Comparison of ENCODE assay signal across 13 mouse cellular contexts in the genomic region with DNA sequence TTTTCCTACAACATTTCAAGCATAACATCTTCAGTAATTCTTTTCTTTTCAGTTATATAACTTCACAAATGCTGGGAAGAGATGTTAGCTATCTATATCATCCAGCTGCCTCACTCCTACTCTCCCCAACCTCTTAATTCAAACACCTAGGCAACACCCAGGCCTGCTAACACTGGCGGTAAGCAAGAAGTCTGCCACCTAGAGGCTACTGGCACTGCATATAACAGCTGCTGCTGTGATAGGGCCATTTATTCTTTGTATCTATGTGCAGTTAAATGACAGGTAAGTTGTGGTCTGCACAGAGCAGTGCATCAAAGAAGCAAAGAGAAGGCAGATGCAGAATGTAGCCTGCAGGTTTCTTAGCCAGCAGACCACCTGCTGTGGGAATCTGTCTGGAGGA. TPM values are rescaled to one million over a fixed set of nuclear protein-coding genes. Genes with fewer than 3 reads are reported as not detected.
DNase-seq lines count a peak whose midpoint lies in the region; ATAC-seq and TF ChIP-seq lines count a peak whose summit lies in the region.
"Had no signal": no experiment of that assay in that cellular context is flagged by ENCODE, and none has a peak within 500 bp of the region (broad histone marks: within the 10 kb centered on the region; RNA-seq: fewer than 3 reads in every experiment).

No protein-coding gene starts in this region.

- H3K9me3 ChIP-seq in embryonic facial prominence, embryonic 11.5 days (replicated peaks; ENCODE audit: control insufficient read depth, low read length), result no peaks in the 10 kb centered on the region
- H3K9me3 ChIP-seq in embryonic facial prominence, embryonic 10.5 days, result no peaks in the 10 kb centered on the region
- H3K9me3 ChIP-seq in limb, embryonic 14.5 days (ENCODE audit: control insufficient read depth, low read length), result no peaks in the 10 kb centered on the region
- no peaks in the 10 kb centered on the region for H3K9me3 ChIP-seq in limb, embryonic 10.5 days (replicated peaks)
- H3K9me3 ChIP-seq in hindbrain, embryonic 11.5 days (ENCODE audit: control insufficient read depth, low read length), result no peaks in the 10 kb centered on the region
- H3K9me3 ChIP-seq: heart, embryonic 10.5 days; megakaryocyte, embryonic 14.5 days had no signal

- peak; percentile 43 for DNase-seq in embryonic facial prominence, embryonic 11.5 days (ENCODE audit: low spot score)
- no peak for DNase-seq in embryonic facial prominence, embryonic 10.5 days (ENCODE audit: low spot score)
- peak; percentile 9 for DNase-seq in limb, embryonic 14.5 days (ENCODE audit: low spot score)
- no peak for DNase-seq in limb, embryonic 10.5 days (ENCODE audit: low spot score)
- DNase-seq in NIH3T3 (ENCODE audit: low read depth), result peak; percentile 35
- no peak for DNase-seq in hindbrain, embryonic 11.5 days (ENCODE audit: low spot score)
- no peak for DNase-seq in adrenal gland, adult 18-20 months (ENCODE audit: low spot score in 2 of 2)
- DNase-seq: cerebellum, postnatal 25 days had no signal

- ATAC-seq in embryonic facial prominence, embryonic 11.5 days (replicated peaks; ENCODE audit: insufficient number of reproducible peaks, low FRiP score, low TSS enrichment, low read depth), result no peak
- ATAC-seq in limb, embryonic 14.5 days (ENCODE audit: low FRiP score, low read depth), result no peak
- ATAC-seq in neutrophil, adult 5-6 weeks (ENCODE audit: extremely low read depth, insufficient number of reproducible peaks, low FRiP score, poor library complexity, severe bottlenecking), result 0 out of 2 replicates have a peak, but pooled peaks have one; percentile 16
- no peak for ATAC-seq in hindbrain, embryonic 11.5 days (ENCODE audit: low FRiP score)

- H3K27me3 ChIP-seq in embryonic facial prominence, embryonic 11.5 days (ENCODE audit: control insufficient read depth, insufficient read depth, low read length), result no peaks in the 10 kb centered on the region
- no peaks in the 10 kb centered on the region for H3K27me3 ChIP-seq in embryonic facial prominence, embryonic 10.5 days (replicated peaks; ENCODE audit: low read depth, poor library complexity, severe bottlenecking)
- no peaks in the 10 kb centered on the region for H3K27me3 ChIP-seq in limb, embryonic 14.5 days (ENCODE audit: control insufficient read depth, insufficient read depth, low read length)
- H3K27me3 ChIP-seq in limb, embryonic 10.5 days (ENCODE audit: low read depth, poor library complexity, severe bottlenecking), result no peaks in the 10 kb centered on the region
- H3K27me3 ChIP-seq in hindbrain, embryonic 11.5 days (ENCODE audit: control insufficient read depth, insufficient read depth, low read length), result no peaks in the 10 kb centered on the region
- H3K27me3 ChIP-seq: megakaryocyte, embryonic 14.5 days had no signal

- no peak overlapping the region for H3K9ac ChIP-seq in embryonic facial prominence, embryonic 11.5 days (replicated peaks; ENCODE audit: low read length)
- no peak overlapping the region for H3K9ac ChIP-seq in limb, embryonic 14.5 days (ENCODE audit: low read depth, low read length, severe bottlenecking)
- H3K9ac ChIP-seq in hindbrain, embryonic 11.5 days (ENCODE audit: low read depth, low read length), result no peak overlapping the region

- H3K36me3 ChIP-seq in embryonic facial prominence, embryonic 11.5 days (replicated peaks; ENCODE audit: control insufficient read depth, insufficient read depth, low read depth, low read length), result peaks cover 11% of the 10 kb centered on the region
- peaks cover 94% of the 10 kb centered on the region for H3K36me3 ChIP-seq in embryonic facial prominence, embryonic 10.5 days (replicated peaks)
- peaks cover 88% of the 10 kb centered on the region for H3K36me3 ChIP-seq in limb, embryonic 14.5 days (ENCODE audit: control insufficient read depth, insufficient read depth, low read length)
- peaks cover 94% of the 10 kb centered on the region for H3K36me3 ChIP-seq in limb, embryonic 10.5 days
- H3K36me3 ChIP-seq in hindbrain, embryonic 11.5 days (ENCODE audit: control insufficient read depth, insufficient read depth, low read length), result peaks cover 25% of the 10 kb centered on the region

- H3K4me2 ChIP-seq in embryonic facial prominence, embryonic 11.5 days (ENCODE audit: low read depth, low read length), result no peak overlapping the region
- H3K4me2 ChIP-seq in limb, embryonic 14.5 days (replicated peaks; ENCODE audit: low read depth, low read length, severe bottlenecking), result no peak overlapping the region
- H3K4me2 ChIP-seq in hindbrain, embryonic 11.5 days (replicated peaks; ENCODE audit: low read depth, low read length), result no peak overlapping the region

- H3K27ac ChIP-seq in embryonic facial prominence, embryonic 11.5 days (replicated peaks; ENCODE audit: low read depth, low read length), result no peak overlapping the region
- no peak overlapping the region for H3K27ac ChIP-seq in embryonic facial prominence, embryonic 10.5 days (replicated peaks)
- H3K27ac ChIP-seq in limb, embryonic 14.5 days (replicated peaks; ENCODE audit: low read depth, low read length), result no peak overlapping the region
- no peak overlapping the region for H3K27ac ChIP-seq in limb, embryonic 10.5 days
- no peak overlapping the region for H3K27ac ChIP-seq in hindbrain, embryonic 11.5 days (ENCODE audit: low read depth, low read length)
- H3K27ac ChIP-seq: heart, embryonic 10.5 days had no signal

- no peak for TF ChIP-seq POLR2A in limb, embryonic 14.5 days (IDR thresholded peaks at IDR 0.05; ENCODE audit: borderline replicate concordance, extremely low read depth, insufficient read depth, insufficient read length)

- H3K4me1 ChIP-seq in embryonic facial prominence, embryonic 11.5 days (ENCODE audit: control insufficient read depth, insufficient read depth, low read length), result no peaks in the 10 kb centered on the region
- H3K4me1 ChIP-seq in embryonic facial prominence, embryonic 10.5 days, result no peaks in the 10 kb centered on the region
- no peaks in the 10 kb centered on the region for H3K4me1 ChIP-seq in limb, embryonic 14.5 days (ENCODE audit: control insufficient read depth, insufficient read depth, low read length)
- no peaks in the 10 kb centered on the region for H3K4me1 ChIP-seq in limb, embryonic 10.5 days
- H3K4me1 ChIP-seq in hindbrain, embryonic 11.5 days (replicated peaks; ENCODE audit: control insufficient read depth, insufficient read depth, low read length), result no peaks in the 10 kb centered on the region
- H3K4me1 ChIP-seq: heart, embryonic 10.5 days; megakaryocyte, embryonic 14.5 days had no signal

- WGBS in embryonic facial prominence, embryonic 11.5 days, result 50% methylated on average over 1 of the region's 1 CpGs
- 59% methylated on average over 1 of the region's 1 CpGs for WGBS in embryonic facial prominence, embryonic 10.5 days
- WGBS in limb, embryonic 14.5 days, result 47% methylated on average over 1 of the region's 1 CpGs
- 49% methylated on average over 1 of the region's 1 CpGs for WGBS in limb, embryonic 10.5 days
- 50% methylated on average over 1 of the region's 1 CpGs for WGBS in hindbrain, embryonic 11.5 days

- H3K4me3 ChIP-seq in embryonic facial prominence, embryonic 11.5 days (ENCODE audit: low read depth, low read length), result no peak overlapping the region
- H3K4me3 ChIP-seq in embryonic facial prominence, embryonic 10.5 days, result no peak overlapping the region
- H3K4me3 ChIP-seq in limb, embryonic 14.5 days (replicated peaks; ENCODE audit: low read length), result no peak overlapping the region
- H3K4me3 ChIP-seq in limb, embryonic 10.5 days, result no peak overlapping the region
- no peak overlapping the region for H3K4me3 ChIP-seq in hindbrain, embryonic 11.5 days (ENCODE audit: low read depth, low read length)
- H3K4me3 ChIP-seq: heart, embryonic 10.5 days; megakaryocyte, embryonic 14.5 days had no signal

RNA-seq across cellular contexts. Expression of gene Elp1, which starts 10.8 kb away (rescaled TPM):
- polyA plus RNA-seq in embryonic facial prominence, embryonic 11.5 days (2014; fragmentation: Nextera tagmentation; extraction: Ambion mirVana), result 92.8 and 111 TPM in 2 replicates
- 92.5 and 92.9 TPM in 2 replicates for polyA plus RNA-seq in embryonic facial prominence, embryonic 10.5 days (2016; fragmentation: Nextera tagmentation; extraction: Ambion mirVana)
- polyA plus RNA-seq in limb, embryonic 14.5 days (2012; rRNA removed), result 60.8 and 65.1 TPM in 2 replicates
- 72.3 and 84.0 TPM in 2 replicates for polyA plus RNA-seq in limb, embryonic 14.5 days (2014; fragmentation: Nextera tagmentation; extraction: Ambion mirVana)
- 91.9 and 96.8 TPM in 2 replicates for polyA plus RNA-seq in limb, embryonic 10.5 days (2016; fragmentation: Nextera tagmentation; extraction: Ambion mirVana)
- total RNA-seq in neutrophil, adult 5-6 weeks (2017), result 99.6 and 106 TPM in 2 replicates
- 74.9 and 94.2 TPM in 2 replicates for polyA plus RNA-seq in hindbrain, embryonic 11.5 days (2014; fragmentation: Nextera tagmentation; extraction: Ambion mirVana)
- total RNA-seq in adrenal gland, adult 18-20 months (2021), result 10 to 100 TPM; 21.7 to 31.1 TPM

RNA-seq across cellular contexts. Expression of gene Fam206a, which starts 10.8 kb away (rescaled TPM):
- polyA plus RNA-seq in embryonic facial prominence, embryonic 11.5 days (2014; fragmentation: Nextera tagmentation; extraction: Ambion mirVana), result 27.7 and 29.7 TPM in 2 replicates
- polyA plus RNA-seq in embryonic facial prominence, embryonic 10.5 days (2016; fragmentation: Nextera tagmentation; extraction: Ambion mirVana), result 27.6 and 28.1 TPM in 2 replicates
- 12.7 and 13.7 TPM in 2 replicates for polyA plus RNA-seq in limb, embryonic 14.5 days (2012; rRNA removed)
- 18.5 and 19.4 TPM in 2 replicates for polyA plus RNA-seq in limb, embryonic 14.5 days (2014; fragmentation: Nextera tagmentation; extraction: Ambion mirVana)
- 28.0 and 28.5 TPM in 2 replicates for polyA plus RNA-seq in limb, embryonic 10.5 days (2016; fragmentation: Nextera tagmentation; extraction: Ambion mirVana)
- total RNA-seq in neutrophil, adult 5-6 weeks (2017), result 5.2 and 6.5 TPM in 2 replicates
- 25.3 and 26.3 TPM in 2 replicates for polyA plus RNA-seq in hindbrain, embryonic 11.5 days (2014; fragmentation: Nextera tagmentation; extraction: Ambion mirVana)
- total RNA-seq in adrenal gland, adult 18-20 months (2021), result 10 to 100 TPM; 11.0 to 12.2 TPM

RNA-seq across cellular contexts. Expression of gene Actl7a, which starts 48.2 kb away (rescaled TPM):
- polyA plus RNA-seq in embryonic facial prominence, embryonic 11.5 days (2014; fragmentation: Nextera tagmentation; extraction: Ambion mirVana), result not detected in 2 replicates
- polyA plus RNA-seq in embryonic facial prominence, embryonic 10.5 days (2016; fragmentation: Nextera tagmentation; extraction: Ambion mirVana), result not detected in 2 replicates
- not detected in 2 replicates for polyA plus RNA-seq in limb, embryonic 14.5 days (2012; rRNA removed)
- polyA plus RNA-seq in limb, embryonic 14.5 days (2014; fragmentation: Nextera tagmentation; extraction: Ambion mirVana), result 0.12 TPM in 1 of 2 replicates, not detected in the other
- polyA plus RNA-seq in limb, embryonic 10.5 days (2016; fragmentation: Nextera tagmentation; extraction: Ambion mirVana), result not detected in 2 replicates
- not detected in 2 replicates for total RNA-seq in neutrophil, adult 5-6 weeks (2017)
- not detected in 2 replicates for polyA plus RNA-seq in hindbrain, embryonic 11.5 days (2014; fragmentation: Nextera tagmentation; extraction: Ambion mirVana)
- not detected for total RNA-seq in adrenal gland, adult 18-20 months (2021)
- total RNA-seq: layer of hippocampus, adult 18-20 months had no signal
- polyA plus RNA-seq: heart, embryonic 10.5 days; spleen, adult 2 months had no signal

RNA-seq across cellular contexts. Expression of gene Actl7b, which starts 50.1 kb away (rescaled TPM):
- not detected in 2 replicates for polyA plus RNA-seq in embryonic facial prominence, embryonic 11.5 days (2014; fragmentation: Nextera tagmentation; extraction: Ambion mirVana)
- polyA plus RNA-seq in embryonic facial prominence, embryonic 10.5 days (2016; fragmentation: Nextera tagmentation; extraction: Ambion mirVana), result not detected in 2 replicates
- 0.06 and 0.19 TPM in 2 replicates for polyA plus RNA-seq in limb, embryonic 14.5 days (2012; rRNA removed)
- polyA plus RNA-seq in limb, embryonic 14.5 days (2014; fragmentation: Nextera tagmentation; extraction: Ambion mirVana), result not detected in 2 replicates
- not detected in 2 replicates for polyA plus RNA-seq in limb, embryonic 10.5 days (2016; fragmentation: Nextera tagmentation; extraction: Ambion mirVana)
- total RNA-seq in neutrophil, adult 5-6 weeks (2017), result 2.4 and 2.6 TPM in 2 replicates
- polyA plus RNA-seq in hindbrain, embryonic 11.5 days (2014; fragmentation: Nextera tagmentation; extraction: Ambion mirVana), result not detected in 2 replicates
- total RNA-seq in adrenal gland, adult 18-20 months (2021), result under 1 TPM in 1 of 2 experiments, not detected in 1; 0.19 TPM
- total RNA-seq: layer of hippocampus, adult 18-20 months had no signal
- polyA plus RNA-seq: heart, embryonic 10.5 days; spleen, adult 2 months had no signal

RNA-seq across cellular contexts. Expression of gene Gm26657, which starts 51.5 kb away (rescaled TPM):
- polyA plus RNA-seq in embryonic facial prominence, embryonic 11.5 days (2014; fragmentation: Nextera tagmentation; extraction: Ambion mirVana), result not detected in 2 replicates
- not detected in 2 replicates for polyA plus RNA-seq in embryonic facial prominence, embryonic 10.5 days (2016; fragmentation: Nextera tagmentation; extraction: Ambion mirVana)
- not detected in 2 replicates for polyA plus RNA-seq in limb, embryonic 14.5 days (2012; rRNA removed)
- not detected in 2 replicates for polyA plus RNA-seq in limb, embryonic 14.5 days (2014; fragmentation: Nextera tagmentation; extraction: Ambion mirVana)
- polyA plus RNA-seq in limb, embryonic 10.5 days (2016; fragmentation: Nextera tagmentation; extraction: Ambion mirVana), result 0.11 TPM in 1 of 2 replicates, not detected in the other
- total RNA-seq in neutrophil, adult 5-6 weeks (2017), result not detected in 2 replicates
- polyA plus RNA-seq in hindbrain, embryonic 11.5 days (2014; fragmentation: Nextera tagmentation; extraction: Ambion mirVana), result not detected in 2 replicates
- total RNA-seq in adrenal gland, adult 18-20 months (2021), result not detected
- total RNA-seq: layer of hippocampus, adult 18-20 months had no signal
- polyA plus RNA-seq: heart, embryonic 10.5 days; spleen, adult 2 months had no signal

Comparison
In these comparisons a context has a peak if more than half of its experiments do, and no peak if none do; other contexts are left out.
1. DNase-seq: peak in embryonic facial prominence, embryonic 11.5 days (single experiment), limb, embryonic 14.5 days (single experiment) and NIH3T3 (single experiment); none in embryonic facial prominence, embryonic 10.5 days (single experiment), limb, embryonic 10.5 days (single experiment), hindbrain, embryonic 11.5 days (single experiment) and adrenal gland, adult 18-20 months (0 of 2).